Mouse (Mus musculus): Measurements from ENCODE around the gene Ide. TPM values are rescaled to one million over a fixed set of nuclear protein-coding genes. Genes with fewer than 3 reads are reported as not detected.

The Ide gene
- 26.4 and 30.5 TPM in 2 replicates for polyA plus RNA-seq (2015; fragmentation: Nextera tagmentation; extraction: Ambion mirVana)

DNA sequence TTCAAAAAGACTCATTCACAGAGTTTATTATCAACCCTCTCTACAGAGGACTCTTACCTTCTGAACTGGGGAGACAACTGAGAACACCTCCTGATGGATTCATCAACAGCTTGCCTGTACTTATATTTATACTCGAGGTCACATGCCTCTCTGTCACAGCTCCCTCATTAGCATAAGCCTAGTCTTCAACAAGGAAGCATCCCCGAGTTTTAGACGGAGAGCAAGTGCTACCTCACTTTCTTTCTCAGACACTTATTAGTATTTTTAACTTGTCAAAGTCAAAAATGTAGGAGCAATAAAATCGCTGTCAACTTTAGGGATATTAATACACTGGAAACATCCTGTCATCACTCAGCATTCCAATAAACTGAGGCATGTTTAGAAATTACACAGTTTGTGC is at the start of gene Ide:
Ide (minus strand) TSS at position 101 of the 400 bp plus-strand sequence.
- WGBS = 58% methylated on average over 4 of the region's 4 CpGs

DNA sequence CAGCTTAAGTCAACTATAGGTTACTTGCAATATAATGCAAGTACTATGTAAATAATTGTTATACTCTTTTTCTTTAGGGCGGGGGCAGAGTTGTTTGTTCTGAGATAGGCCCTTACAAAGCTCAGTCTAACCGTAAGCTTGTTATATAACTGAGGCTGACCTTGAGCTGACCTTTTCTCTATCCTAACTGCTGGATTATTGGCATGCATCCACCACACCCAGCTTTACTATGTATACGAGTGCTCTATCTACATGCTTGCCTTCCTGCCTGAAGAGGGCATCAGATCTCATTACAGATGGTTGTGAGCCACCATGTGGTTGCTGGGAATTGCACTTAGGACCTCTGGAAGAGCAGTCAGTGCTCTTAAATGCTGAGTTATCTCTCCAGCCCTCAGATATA is 48.5 kb upstream of the Ide start:
- H3K9me3 ChIP-seq (ENCODE audit: control insufficient read depth) = no peaks in the 10 kb centered on the region
- no peak overlapping the region for H3K27ac ChIP-seq (ENCODE audit: low read depth, low read length)
- H3K4me2 ChIP-seq (replicated peaks; ENCODE audit: low read depth) = no peak overlapping the region
- TF ChIP-seq CTCF (IDR thresholded peaks at IDR 0.05; ENCODE audit: low read depth) = peak; percentile 41
- H3K9ac ChIP-seq (ENCODE audit: low read depth, low read length) = no peak overlapping the region
- no peaks in the 10 kb centered on the region for H3K4me1 ChIP-seq (replicated peaks; ENCODE audit: control insufficient read depth, insufficient read depth, low read length)
- H3K36me3 ChIP-seq (ENCODE audit: control insufficient read depth, insufficient read depth) = peaks cover 19% of the 10 kb centered on the region; the same call in 1 of the 2 replicates
- WGBS = 47% methylated on average over 3 of the region's 3 CpGs
- no peak overlapping the region for H3K4me3 ChIP-seq (ENCODE audit: low read depth, low read length)
- no peak for ATAC-seq
- no peaks in the 10 kb centered on the region for H3K27me3 ChIP-seq (replicated peaks; ENCODE audit: control insufficient read depth, insufficient read depth, low read length)

More for the DNA sequence above, at the start of gene Ide:
- no peak within 1 kb of the TSS for H3K4me3 ChIP-seq (ENCODE audit: low read depth, low read length)
- H3K9ac ChIP-seq (ENCODE audit: low read depth, low read length) = no peak within 1 kb of the TSS
- H3K4me1 ChIP-seq (replicated peaks; ENCODE audit: control insufficient read depth, insufficient read depth, low read length) = no peaks in the 10 kb centered on the region
- H3K27ac ChIP-seq (ENCODE audit: low read depth, low read length) = no peak within 1 kb of the TSS
- no peaks in the 10 kb centered on the region for H3K36me3 ChIP-seq (ENCODE audit: control insufficient read depth, insufficient read depth)
- no peaks in the 10 kb centered on the region for H3K27me3 ChIP-seq (replicated peaks; ENCODE audit: control insufficient read depth, insufficient read depth, low read length)
- H3K4me2 ChIP-seq (replicated peaks; ENCODE audit: low read depth) = no peak within 1 kb of the TSS
- no peaks in the 10 kb centered on the region for H3K9me3 ChIP-seq (ENCODE audit: control insufficient read depth)
- TF ChIP-seq CTCF (IDR thresholded peaks at IDR 0.05; ENCODE audit: low read depth) = no peak
- no peak for ATAC-seq

DNA sequence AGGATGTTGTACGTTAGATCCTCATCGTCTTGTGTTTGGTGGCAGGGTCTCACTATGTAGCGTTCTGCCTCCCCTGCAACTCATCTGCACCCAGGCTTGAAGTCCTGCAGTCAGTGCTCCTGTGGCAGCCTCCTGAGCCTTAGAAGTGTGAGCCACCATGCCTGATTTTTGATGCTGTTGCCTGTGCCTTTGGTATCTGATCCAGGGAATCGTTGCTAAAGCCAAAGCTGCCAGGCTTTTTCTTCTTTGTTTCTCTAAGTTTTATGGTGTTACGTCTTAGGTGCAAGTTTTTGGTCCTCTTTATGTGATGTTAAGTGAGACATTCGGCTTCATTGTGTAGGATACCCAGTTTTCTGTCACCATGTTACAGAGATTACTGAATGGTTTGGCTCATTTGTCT is 41.2 kb upstream of the Ide start:
- H3K36me3 ChIP-seq (ENCODE audit: control insufficient read depth, insufficient read depth) = no peaks in the 10 kb centered on the region
- H3K9ac ChIP-seq (ENCODE audit: low read depth, low read length) = no peak overlapping the region
- H3K27ac ChIP-seq (ENCODE audit: low read depth, low read length) = no peak overlapping the region
- H3K4me1 ChIP-seq (replicated peaks; ENCODE audit: control insufficient read depth, insufficient read depth, low read length) = no peaks in the 10 kb centered on the region
- H3K4me2 ChIP-seq (replicated peaks; ENCODE audit: low read depth) = peak overlapping the region; percentile 64
- WGBS = 67% methylated on average over 6 of the region's 6 CpGs
- TF ChIP-seq CTCF (IDR thresholded peaks at IDR 0.05; ENCODE audit: low read depth) = no peak
- no peaks in the 10 kb centered on the region for H3K27me3 ChIP-seq (replicated peaks; ENCODE audit: control insufficient read depth, insufficient read depth, low read length)
- no peak for ATAC-seq
- no peaks in the 10 kb centered on the region for H3K9me3 ChIP-seq (ENCODE audit: control insufficient read depth)
- H3K4me3 ChIP-seq (ENCODE audit: low read depth, low read length) = no peak overlapping the region

DNA sequence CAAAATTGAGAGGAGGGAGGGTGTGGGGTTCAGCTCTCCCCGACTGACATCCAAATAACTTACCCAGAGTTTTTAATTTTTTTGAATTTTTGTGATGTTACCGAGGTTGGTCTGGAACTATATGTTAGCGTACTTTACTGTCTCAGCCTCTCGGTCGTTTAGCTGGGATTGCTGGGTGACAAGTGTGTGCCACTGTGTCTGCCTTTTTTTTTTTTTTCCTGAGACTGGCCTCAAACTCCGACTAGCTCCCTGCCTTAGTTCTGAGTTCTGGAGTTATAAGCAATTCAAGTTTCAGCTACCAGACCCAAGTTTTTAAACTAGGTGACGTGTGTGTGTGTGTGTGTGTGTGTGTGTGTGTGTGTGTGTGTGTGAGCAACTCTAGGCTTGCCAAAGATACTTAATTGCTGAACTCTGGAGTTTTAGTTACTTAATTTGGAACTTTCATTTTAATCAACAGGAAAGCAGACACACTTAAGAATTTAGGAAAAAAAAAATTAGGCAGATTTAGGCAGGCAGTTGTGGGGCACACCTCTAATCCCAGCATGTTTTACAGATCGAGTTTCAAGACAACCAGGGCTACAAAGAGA is 39.8 kb upstream of the Ide start:
- no peak overlapping the region for H3K27ac ChIP-seq (ENCODE audit: low read depth, low read length)
- no peaks in the 10 kb centered on the region for H3K4me1 ChIP-seq (replicated peaks; ENCODE audit: control insufficient read depth, insufficient read depth, low read length)
- H3K9ac ChIP-seq (ENCODE audit: low read depth, low read length) = no peak overlapping the region
- no peaks in the 10 kb centered on the region for H3K27me3 ChIP-seq (replicated peaks; ENCODE audit: control insufficient read depth, insufficient read depth, low read length)
- 8% methylated on average over 8 of the region's 8 CpGs for WGBS
- H3K36me3 ChIP-seq (ENCODE audit: control insufficient read depth, insufficient read depth) = no peaks in the 10 kb centered on the region
- H3K9me3 ChIP-seq (ENCODE audit: control insufficient read depth) = no peaks in the 10 kb centered on the region
- peak overlapping the region; percentile 64 for H3K4me2 ChIP-seq (replicated peaks; ENCODE audit: low read depth)
- peak overlapping the region; percentile 94 for H3K4me3 ChIP-seq (ENCODE audit: low read depth, low read length)
- TF ChIP-seq CTCF (IDR thresholded peaks at IDR 0.05; ENCODE audit: low read depth) = no peak
- no peak for ATAC-seq

DNA sequence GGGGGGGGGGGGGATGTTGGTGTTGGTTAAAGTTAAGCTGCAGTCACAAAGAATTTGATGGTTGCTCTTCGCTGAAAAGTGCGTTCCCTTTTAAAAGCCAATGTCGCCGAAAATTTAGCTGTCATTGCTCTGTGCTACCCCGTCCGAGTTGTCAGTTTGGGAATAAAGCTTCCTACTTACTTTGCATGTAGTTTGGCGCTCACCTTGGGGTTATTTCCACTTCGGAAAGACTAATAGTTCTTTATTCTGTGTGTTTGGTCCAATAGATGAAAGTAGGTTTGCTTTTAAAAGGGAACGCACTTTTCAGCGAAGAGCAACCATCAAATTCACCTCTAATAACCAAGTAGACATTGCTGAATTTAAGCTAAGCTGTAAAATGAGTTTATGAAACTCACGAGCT is 39.2 kb upstream of the Ide start:
- no peaks in the 10 kb centered on the region for H3K36me3 ChIP-seq (ENCODE audit: control insufficient read depth, insufficient read depth)
- no peaks in the 10 kb centered on the region for H3K9me3 ChIP-seq (ENCODE audit: control insufficient read depth)
- no peaks in the 10 kb centered on the region for H3K4me1 ChIP-seq (replicated peaks; ENCODE audit: control insufficient read depth, insufficient read depth, low read length)
- TF ChIP-seq CTCF (IDR thresholded peaks at IDR 0.05; ENCODE audit: low read depth) = no peak
- peak overlapping the region; percentile 94 for H3K4me3 ChIP-seq (ENCODE audit: low read depth, low read length)
- no peak overlapping the region for H3K27ac ChIP-seq (ENCODE audit: low read depth, low read length)
- no peaks in the 10 kb centered on the region for H3K27me3 ChIP-seq (replicated peaks; ENCODE audit: control insufficient read depth, insufficient read depth, low read length)
- no peak for ATAC-seq
- peak overlapping the region; percentile 64 for H3K4me2 ChIP-seq (replicated peaks; ENCODE audit: low read depth)
- H3K9ac ChIP-seq (ENCODE audit: low read depth, low read length) = peak overlapping the region; percentile 72
- WGBS = 1% methylated on average over 11 of the region's 11 CpGs

DNA sequence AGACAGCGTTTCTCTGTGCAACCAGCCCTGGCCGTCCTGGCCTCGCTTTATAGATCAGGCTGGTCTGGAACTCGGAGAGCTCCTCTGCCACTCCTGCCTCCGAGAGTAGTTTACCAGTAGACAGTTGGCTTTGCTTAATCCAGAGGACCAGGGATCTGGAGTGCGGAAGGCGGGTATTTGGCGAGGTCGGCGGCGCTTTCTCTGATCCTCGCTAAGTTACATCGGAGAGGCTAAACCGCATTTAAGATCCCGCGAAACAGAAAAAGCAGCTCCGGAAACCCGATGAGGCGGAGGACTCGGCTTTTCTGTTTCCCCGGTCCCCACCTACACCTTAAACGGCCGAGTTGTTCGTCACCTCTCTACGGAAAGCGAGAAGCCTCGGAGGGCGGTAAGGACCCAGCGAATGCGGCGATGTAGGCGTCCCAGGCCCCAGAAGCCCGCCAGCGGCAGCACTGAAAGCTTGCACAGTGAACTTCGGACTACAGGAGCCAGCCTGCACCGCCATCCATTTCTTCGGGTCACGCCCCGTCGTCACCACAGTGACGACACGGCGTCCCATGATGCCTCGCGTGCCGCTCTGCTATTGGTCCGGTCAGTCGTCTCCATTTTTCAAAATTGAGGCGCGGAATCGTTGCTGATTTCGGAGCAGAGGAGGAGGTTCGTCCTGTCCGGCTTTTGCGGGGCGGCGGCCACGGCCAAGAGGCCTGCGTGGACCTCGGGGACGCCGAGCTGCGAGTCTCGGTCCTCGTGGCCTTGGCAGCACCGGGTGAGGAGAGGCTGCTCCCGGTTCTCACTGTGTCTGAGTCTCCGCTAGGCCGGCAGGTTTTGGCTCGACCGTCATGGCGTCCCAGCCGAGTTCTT is 38.3 kb upstream of the Ide start, which contains the start of gene Kif11:
Kif11 (plus strand) TSS at position 649 of the 861 bp plus-strand sequence.
- under 1% methylated on average over 73 of the region's 73 CpGs for WGBS
- Histone ChIP-seq H3K9ac (ENCODE audit: low read depth, low read length) (peak within 1 kb of the TSS; percentile 72), H3K9me3 (ENCODE audit: control insufficient read depth) (no peaks in the 10 kb centered on the region), H3K4me1 (replicated peaks; ENCODE audit: control insufficient read depth, insufficient read depth, low read length) (no peaks in the 10 kb centered on the region), H3K27me3 (replicated peaks; ENCODE audit: control insufficient read depth, insufficient read depth, low read length) (no peaks in the 10 kb centered on the region), H3K4me3 (ENCODE audit: low read depth, low read length) (peak within 1 kb of the TSS; percentile 94), H3K36me3 (ENCODE audit: control insufficient read depth, insufficient read depth) (no peaks in the 10 kb centered on the region), H3K4me2 (replicated peaks; ENCODE audit: low read depth) (peak within 1 kb of the TSS; percentile 64), H3K27ac (ENCODE audit: low read depth, low read length) (peak within 1 kb of the TSS; percentile 94)
- peak; percentile 98 for ATAC-seq
- peak; percentile 28; the same call in 1 of the 2 replicates for TF ChIP-seq CTCF (IDR thresholded peaks at IDR 0.05; ENCODE audit: low read depth)

Measured in intestine, postnatal 0 days (tissue).